Mouse (Mus musculus) brown adipose tissue, adult 24 weeks (tissue): ENCODE results near the gene Sult2a7. TPM values are rescaled to one million over a fixed set of nuclear protein-coding genes. Genes with fewer than 3 reads are reported as not detected.

Experiments used
- H3K27ac ChIP-seq: fragments of 200-500 bp; replicated peaks from 2 replicates; pipeline ENCODE4 v1.5.1; 2012; ENCODE audit warnings: low read depth, mild to moderate bottlenecking, low read length
- H3K4me1 ChIP-seq: fragments of 200-500 bp; 2 replicates; pipeline ENCODE4 v1.6.1; 2012; ENCODE audit warnings: low read length, mixed read lengths; ENCODE audit not compliant: control insufficient read depth, insufficient read depth, insufficient read length
- H3K4me3 ChIP-seq: fragments of 200-500 bp; 2 replicates; pipeline ENCODE4 v1.5.1; 2012; ENCODE audit warnings: low read depth, mild to moderate bottlenecking, low read length, moderate library complexity; ENCODE audit not compliant: insufficient read depth
- polyA plus RNA-seq: library from polyadenylated mRNA; stranded (reverse); fragments of >200 nt; gene quantifications from 2 replicates; pipeline ENCODE4 v1.2.4, GENCODE M21; 2012; ENCODE audit not compliant: missing spikeins, insufficient read depth, insufficient read length

Gene Sult2a7
- not detected in 2 replicates for polyA plus RNA-seq

DNA sequence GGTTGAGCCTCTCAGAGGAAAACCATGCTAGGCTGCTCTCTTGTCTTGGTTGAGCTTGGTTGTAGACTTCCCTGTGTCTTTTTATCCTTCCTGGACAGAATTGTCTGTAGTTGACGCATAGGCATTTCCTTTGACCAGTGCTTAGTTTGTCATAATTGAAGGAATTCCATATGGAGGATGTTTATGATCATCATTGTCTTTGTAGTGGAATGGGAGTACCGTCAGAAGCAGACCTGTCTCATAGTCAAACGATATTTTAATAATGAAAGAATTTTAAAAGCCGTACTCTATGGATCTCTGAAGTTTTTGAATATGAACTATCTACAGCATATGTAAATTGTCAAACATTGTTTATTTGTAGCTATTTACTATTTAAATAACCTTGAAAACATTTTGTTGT, at the start of gene Sult2a7:
Sult2a7 (minus strand) TSS at position 101 of the 400 bp plus-strand sequence.
- no peak within 1 kb of the TSS for H3K27ac ChIP-seq
- H3K4me3 ChIP-seq = no peak within 1 kb of the TSS
- H3K4me1 ChIP-seq = no peaks in the 10 kb centered on the region

DNA sequence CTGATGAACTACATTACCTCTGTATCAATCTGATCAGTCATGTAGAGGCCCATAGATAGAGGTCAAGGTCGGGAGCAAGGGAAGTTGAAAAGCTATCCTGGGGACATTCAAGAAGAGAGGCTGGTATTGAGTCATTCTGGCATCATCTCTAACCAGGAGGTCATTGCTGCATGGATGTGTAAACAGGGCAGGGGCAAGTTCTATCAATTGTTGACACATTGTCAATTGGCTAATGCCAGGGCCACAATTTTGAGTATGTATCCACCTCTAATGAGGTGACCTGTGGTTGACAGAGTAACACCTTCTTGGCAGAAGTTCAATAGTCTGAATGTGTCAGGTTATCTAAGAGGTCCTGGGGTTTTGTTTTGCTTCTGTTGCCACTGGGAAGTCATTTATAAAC, 31.2 kb upstream of the Sult2a7 start:
- no peak overlapping the region for H3K27ac ChIP-seq
- no peak overlapping the region for H3K4me3 ChIP-seq

DNA sequence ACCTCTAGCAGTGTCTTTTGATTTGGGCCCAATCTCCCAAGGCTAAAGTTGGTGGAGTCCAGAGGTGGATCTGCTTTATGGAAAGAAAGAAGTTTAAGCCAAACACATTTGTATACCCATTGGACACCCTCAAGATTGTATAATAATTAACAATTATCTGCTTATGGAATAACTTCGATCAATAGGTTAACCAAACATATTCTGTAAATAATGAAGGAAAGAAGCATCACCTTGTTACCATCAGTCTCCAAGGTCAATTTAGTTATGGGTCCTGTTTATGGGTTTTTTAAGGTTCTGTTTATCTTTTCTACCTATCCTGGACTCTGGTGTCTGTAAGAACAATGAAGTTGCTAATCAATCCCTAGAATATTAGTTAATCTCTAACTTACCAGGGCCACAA, 28.6 kb upstream of the Sult2a7 start:
- H3K4me1 ChIP-seq = no peaks in the 10 kb centered on the region
- H3K4me3 ChIP-seq = no peak overlapping the region
- H3K27ac ChIP-seq = no peak overlapping the region

More for the DNA sequence above, 31.2 kb upstream of the Sult2a7 start:
- H3K4me1 ChIP-seq = no peaks in the 10 kb centered on the region

DNA sequence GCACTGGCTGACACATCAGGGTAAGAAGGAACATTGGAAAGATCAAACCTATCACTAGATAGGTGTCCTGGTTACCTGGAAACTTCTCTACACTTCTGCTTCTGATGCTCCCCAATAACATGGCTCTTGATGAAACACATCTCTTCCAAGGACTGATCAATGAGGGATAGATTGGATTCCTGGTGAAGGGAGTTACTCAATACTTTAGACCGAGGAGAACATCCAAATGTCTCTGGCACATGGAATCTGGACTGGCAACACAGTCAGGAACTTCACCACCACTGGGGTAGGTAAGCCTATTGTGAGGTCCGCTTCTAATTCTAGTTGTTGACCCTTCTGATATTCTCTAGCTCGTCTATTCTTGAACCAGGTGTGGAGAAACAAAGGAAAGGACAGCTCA, 24.3 kb upstream of the Sult2a7 start:
- Histone ChIP-seq H3K27ac (no peak overlapping the region), H3K4me1 (no peaks in the 10 kb centered on the region), H3K4me3 (no peak overlapping the region)

DNA sequence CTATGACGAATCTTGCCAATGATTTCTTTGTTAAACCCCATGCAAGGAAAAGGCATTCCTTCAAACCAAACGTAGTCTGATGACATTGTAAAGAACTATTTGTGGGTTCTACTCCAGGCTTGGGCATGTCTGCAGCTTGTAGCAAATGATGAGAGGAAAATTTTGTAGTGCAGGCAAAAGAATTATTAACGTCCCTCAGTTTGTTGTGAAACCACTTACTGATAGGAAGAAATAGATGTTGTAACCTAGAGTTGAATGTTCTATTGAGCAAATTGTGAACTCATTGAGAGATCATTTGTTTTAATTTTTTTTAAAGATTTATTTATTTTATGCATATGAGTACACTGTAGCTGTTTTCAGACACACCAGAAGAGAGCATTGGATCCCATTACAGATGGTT, 1.1 kb downstream of the Sult2a7 start:
- no peaks in the 10 kb centered on the region for H3K4me1 ChIP-seq
- H3K27ac ChIP-seq = no peak overlapping the region
- H3K4me3 ChIP-seq = no peak overlapping the region

DNA sequence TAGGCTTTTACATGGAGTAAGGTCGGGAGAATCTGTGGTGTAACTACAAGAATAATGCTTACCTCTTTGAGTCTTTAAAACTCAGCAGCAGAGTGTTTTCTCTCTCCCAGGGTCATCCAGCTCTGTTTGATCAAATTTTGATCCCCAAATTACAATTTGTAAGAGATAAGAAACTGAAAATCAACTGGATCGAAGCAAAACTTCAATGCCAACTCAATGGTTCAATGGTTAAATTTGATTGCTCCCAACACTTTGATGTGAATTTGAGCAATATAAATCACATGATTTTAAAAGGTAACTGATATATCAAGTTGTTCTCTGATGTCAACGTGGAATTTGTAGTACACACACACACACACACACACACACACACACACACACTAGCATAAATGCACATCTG, 47.5 kb downstream of the Sult2a7 start, which contains the start of gene Sult2a8:
Sult2a8 (minus strand) TSS at position 236 of the 400 bp plus-strand sequence.
- no peaks in the 10 kb centered on the region for H3K4me1 ChIP-seq
- no peak within 1 kb of the TSS for H3K4me3 ChIP-seq
- no peak within 1 kb of the TSS for H3K27ac ChIP-seq

DNA sequence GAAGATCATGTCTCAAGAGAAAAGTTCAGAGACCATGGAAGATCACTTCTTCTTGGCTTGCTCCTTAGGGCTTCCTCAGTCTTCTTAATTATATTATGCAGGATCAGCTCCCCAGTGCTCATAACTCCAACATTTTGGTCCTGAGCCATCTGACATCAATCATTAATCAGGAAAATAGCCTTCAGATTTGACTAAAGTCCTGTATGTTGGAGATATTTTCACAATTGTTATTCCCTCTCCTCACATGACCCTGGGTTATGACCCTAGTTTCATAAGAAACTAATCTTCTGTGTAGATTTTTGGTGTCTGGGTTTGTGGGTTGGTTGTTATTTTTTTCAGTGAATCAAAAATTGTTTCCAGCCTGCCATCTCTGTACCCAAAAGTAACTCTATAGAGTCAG, 54.4 kb downstream of the Sult2a7 start:
- no peaks in the 10 kb centered on the region for H3K4me1 ChIP-seq

DNA sequence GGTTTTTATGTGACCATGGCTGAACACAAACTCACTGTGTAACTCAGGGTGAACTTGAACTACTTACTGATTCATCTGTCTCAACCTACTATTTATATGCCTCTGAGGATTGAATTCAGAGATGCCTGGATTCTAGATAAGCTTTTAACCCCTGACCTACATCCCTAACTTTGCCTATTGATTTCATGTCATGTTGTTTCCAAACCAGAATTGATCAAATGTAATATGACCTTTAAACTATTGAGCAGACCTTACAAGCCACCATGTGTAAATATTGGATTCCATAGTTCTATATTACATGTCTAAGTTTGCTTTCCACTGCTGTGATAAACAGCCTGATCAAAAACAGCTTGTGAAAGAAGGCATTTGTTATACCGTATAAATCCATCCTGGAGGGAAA, 55.5 kb downstream of the Sult2a7 start:
- H3K4me1 ChIP-seq = no peaks in the 10 kb centered on the region
- no peak overlapping the region for H3K4me3 ChIP-seq
- H3K27ac ChIP-seq = no peak overlapping the region

More for the DNA sequence above, 54.4 kb downstream of the Sult2a7 start:
- no peak overlapping the region for H3K27ac ChIP-seq
- H3K4me3 ChIP-seq = no peak overlapping the region

DNA sequence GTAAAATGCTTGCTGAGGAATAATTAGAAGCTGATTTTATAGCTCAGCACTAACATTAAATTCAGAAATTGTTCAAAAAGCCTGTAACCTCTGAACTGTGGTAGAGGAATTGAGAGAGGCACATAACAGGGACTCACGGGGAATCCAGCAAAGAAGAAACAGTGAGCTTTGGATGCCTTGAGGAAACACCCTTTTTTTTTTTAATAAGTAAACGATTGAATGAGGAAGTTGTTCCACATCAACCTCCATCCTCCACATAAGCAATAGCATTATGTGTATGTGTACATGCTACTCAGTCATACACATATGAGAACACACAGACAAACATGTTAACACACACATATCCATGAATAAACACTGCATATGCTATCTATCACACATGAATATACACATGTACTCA, 56.0 kb downstream of the Sult2a7 start:
- Histone ChIP-seq H3K4me3 (no peak overlapping the region), H3K27ac (no peak overlapping the region), H3K4me1 (no peaks in the 10 kb centered on the region)

Other genes with a start within 250 kb of the Sult2a7 start
- not detected in 2 replicates for gene Sult2a6, start 239.4 kb downstream of the Sult2a7 start, polyA plus RNA-seq
- not detected in 2 replicates for gene Obox8, start 160.7 kb downstream of the Sult2a7 start, polyA plus RNA-seq
- gene Sult2a8, start 47.5 kb downstream of the Sult2a7 start, polyA plus RNA-seq = 0.67 TPM in 1 of 2 replicates, not detected in the other
- not detected in 2 replicates for gene Vmn1r90, start 69.3 kb upstream of the Sult2a7 start, polyA plus RNA-seq
- gene Obox7, start 165.3 kb upstream of the Sult2a7 start, polyA plus RNA-seq = not detected in 2 replicates